Mouse (Mus musculus): ENCODE data around the gene Fignl1.

GRCm38 (mm10) chr11:11778345-11778744 is 30.4 kb downstream of the Fignl1 start:
- no peak for TF ChIP-seq POLR2A (IDR thresholded peaks at IDR 0.05; ENCODE audit: insufficient read length, low read depth)
- TF ChIP-seq MAX (IDR thresholded peaks at IDR 0.05; ENCODE audit: low read depth), result no peak
- no peak for TF ChIP-seq USF1 (IDR thresholded peaks at IDR 0.05; ENCODE audit: low read depth)
- TF ChIP-seq CEBPB (IDR thresholded peaks at IDR 0.05; ENCODE audit: insufficient read depth, poor library complexity, severe bottlenecking), result no peak
- no peak for TF ChIP-seq MYOG (IDR thresholded peaks at IDR 0.05; ENCODE audit: control insufficient read depth in 1 of 3, insufficient read depth in 1 of 3, insufficient read length in 2 of 3, low read depth in 2 of 3)
- no peak for TF ChIP-seq TCF3 (IDR thresholded peaks at IDR 0.05; ENCODE audit: insufficient read length, low read depth)
- TF ChIP-seq MYOD1 (IDR thresholded peaks at IDR 0.05; ENCODE audit: control insufficient read depth in 1 of 3, insufficient read length in 2 of 3, low read depth in 2 of 3), result no peak
- TF ChIP-seq SRF (IDR thresholded peaks at IDR 0.05; ENCODE audit: control insufficient read depth, insufficient read length, low read depth), result no peak
- no peak for TF ChIP-seq TCF12 (IDR thresholded peaks at IDR 0.05; ENCODE audit: insufficient read depth, poor library complexity, severe bottlenecking)
- TF ChIP-seq POLR2AphosphoS2 (IDR thresholded peaks at IDR 0.05; ENCODE audit: insufficient read length, low read depth), result no peak
- TF ChIP-seq E2F4 (IDR thresholded peaks at IDR 0.05; ENCODE audit: insufficient read depth), result no peak

All from myocyte (in vitro differentiated cells).